Mouse (Mus musculus): Measurements from ENCODE around the gene Abca13.
"Not testable (repeated sequence)": the region's sequence is repeated elsewhere in the genome, so short reads cannot be mapped to it uniquely, and the experiment has no call there.

Gene Abca13

DNA sequence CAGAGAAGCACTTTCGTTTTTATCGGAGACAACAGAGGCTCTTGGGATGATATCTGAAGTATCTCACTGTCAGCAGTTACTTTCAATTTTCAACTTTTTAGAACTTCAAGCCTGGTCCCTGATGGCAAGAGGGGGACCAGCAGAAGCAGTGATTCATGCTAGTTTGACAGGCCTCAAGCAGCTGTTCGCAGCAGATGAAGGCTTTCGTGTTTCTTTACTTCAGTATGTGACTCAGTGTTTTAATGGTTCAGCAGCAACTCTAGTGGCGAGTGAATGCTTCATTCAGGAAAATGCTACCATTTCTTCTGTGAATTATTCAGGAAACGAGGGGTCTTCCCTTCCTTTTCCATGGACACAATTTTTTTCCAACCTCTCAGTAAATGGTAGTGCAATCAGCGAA lies 99.4 kb downstream of the Abca13 start:
- no peak for DNase-seq (ENCODE audit: low spot score in 2 of 2)

DNA sequence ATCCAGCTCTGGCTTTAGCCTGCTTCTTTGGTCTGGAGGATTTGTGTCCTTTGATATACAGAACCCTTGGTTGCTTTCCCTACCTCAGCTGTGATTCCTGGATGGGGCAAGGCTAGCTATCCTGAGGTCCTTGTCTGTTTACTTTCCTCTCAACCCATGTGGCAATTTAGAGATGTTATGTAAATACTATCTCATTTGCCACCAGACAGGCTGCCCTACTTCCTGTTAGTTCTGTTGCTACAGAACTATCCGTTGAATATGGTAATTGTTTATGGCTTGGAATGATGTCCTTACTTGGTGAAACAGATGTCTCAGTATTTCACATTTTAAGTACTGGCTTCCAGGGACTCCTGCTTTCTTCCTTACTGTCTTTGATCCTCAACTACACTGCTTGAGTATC lies 107.9 kb downstream of the Abca13 start:
- no peak for DNase-seq (ENCODE audit: low spot score in 2 of 2)

DNA sequence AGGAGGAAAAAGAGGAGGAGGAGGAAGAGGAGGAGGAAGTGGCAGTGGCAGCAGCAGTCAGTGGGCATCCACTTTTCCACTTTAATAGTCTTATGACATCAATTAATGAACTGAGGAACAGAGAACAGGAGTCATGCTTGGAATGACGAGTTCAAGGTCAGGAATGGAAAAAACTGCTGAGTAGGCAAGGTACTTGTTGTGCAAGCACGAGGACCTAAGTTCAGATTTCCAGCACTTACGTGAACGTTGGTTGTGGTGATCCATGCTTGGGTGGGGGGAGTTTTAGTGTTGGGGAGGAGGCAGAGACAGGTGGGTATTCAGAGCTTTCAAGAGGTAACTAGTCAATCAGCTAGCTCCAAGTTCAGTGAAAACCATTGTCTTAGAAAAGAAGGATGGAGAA lies 113.7 kb downstream of the Abca13 start:
- DNase-seq (ENCODE audit: low spot score in 2 of 2): no peak

DNA sequence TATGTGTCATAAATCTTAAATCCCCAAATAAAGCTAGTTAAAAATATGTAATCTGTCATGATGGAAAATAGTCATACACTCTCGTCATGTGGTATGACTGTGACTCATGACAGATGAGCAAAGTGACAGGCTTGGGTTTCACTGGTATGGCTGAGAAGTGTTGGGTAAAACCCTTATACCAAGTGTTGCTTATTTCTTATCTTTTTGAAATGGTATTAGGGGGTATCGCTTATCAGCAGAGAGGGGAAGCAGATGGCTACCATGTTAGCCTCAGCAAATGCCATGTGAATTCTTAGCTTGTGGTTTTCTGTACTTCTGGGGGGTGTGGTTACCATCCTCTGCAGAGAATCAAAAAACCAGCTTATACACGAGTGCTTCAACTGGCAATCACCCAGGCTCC lies 124.8 kb downstream of the Abca13 start:
- DNase-seq (ENCODE audit: low spot score in 2 of 2): no peak

DNA sequence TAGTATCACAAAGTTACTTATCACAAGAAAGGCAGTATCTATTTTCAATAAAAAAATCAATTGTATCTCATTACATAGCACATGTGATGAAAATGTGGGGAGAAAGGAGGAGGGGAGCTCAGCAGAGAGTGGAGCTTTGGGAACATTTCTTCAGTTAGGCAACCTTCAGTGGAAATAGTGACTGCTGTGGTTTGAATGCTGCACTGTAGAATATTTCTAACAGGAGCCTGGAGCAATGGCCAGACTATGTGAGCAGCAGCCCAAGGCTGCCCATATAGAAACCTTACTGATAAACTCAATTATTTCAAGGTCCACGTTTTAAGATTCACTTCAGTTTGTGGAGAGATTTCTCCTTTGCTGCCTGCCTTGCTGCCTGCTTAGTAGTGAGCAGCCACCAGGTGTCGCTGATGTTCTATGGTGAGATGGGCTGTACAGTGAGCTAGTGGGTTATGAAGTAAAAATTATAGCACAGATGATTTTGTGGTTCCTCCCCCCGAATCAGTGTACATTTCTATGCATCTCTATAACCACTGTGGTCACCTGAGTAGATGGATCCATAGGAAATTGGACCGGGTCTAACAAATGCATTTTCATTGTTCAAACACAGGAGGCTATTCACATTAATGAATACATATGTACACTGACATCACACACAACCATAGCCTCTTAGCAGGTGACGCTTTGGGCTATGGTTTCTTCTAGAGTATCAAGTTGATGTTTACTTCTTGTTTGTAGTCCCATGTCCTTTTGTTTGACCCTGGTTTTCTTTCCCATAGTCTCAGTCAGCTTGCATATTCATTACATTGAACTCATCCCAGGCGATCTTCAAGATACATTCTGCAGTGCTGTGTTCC lies 125.6 kb downstream of the Abca13 start:
- DNase-seq (ENCODE audit: low spot score in 2 of 2): peak; percentile 41 to 78

DNA sequence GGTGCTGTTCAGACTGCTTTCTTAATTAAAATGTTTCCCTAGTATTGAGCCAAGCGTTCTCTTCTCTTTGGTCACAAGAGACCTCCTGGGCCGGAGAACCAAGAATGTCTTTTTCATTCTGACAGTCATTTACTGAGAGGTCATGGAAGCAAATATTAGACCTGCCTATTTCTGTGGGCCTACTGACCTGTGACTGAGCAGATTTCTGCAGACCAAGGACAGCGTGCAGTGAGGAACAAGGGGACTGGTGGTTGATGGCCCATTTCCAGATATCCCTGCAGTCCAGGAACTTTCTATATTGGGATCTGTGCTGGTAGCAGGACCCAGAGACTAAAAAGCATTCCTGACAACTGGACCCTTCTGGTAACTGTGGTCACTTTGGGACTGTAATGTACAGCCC lies 146.4 kb downstream of the Abca13 start:
- no peak for DNase-seq (ENCODE audit: low spot score in 2 of 2)

DNA sequence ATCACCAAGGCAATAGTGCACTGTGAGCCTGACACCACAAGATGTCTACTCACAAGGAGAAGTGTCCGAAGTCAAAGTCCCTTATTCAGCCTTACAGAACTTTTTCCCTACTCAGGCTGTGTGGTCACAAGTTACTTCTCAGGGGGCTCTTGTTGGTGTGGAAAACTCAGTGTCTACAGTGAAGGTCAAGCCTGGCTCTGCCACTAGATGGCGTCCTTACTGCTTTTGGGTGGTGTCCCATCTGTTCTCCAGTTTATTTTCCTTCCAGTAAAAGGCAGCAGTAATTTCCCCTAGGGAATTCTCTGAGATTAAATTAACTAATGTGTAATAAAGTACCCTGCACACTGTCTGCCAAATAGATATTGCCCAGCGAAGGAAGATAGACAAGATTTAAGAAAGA lies 156.0 kb downstream of the Abca13 start:
- peak in 1 of 2 experiments; percentile 6 for DNase-seq (ENCODE audit: low spot score in 2 of 2)

DNA sequence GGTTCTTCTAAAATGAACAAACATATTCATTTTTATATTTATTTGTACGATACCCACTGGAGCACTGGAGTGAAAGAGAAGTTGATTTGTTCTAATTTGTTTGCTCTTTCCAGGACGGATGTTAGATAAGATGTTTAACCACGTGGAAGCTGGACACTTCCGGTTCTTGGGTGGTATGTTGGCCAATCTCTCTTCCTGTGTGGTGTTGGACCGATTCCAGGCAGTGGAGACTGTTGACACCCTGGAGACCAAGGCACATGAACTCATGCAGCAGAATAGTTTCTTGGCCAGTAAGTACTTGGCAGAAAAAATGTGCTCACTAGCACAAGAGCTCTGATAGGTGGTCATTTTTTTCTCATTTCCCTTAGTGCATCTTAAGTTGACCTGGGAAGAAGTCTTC lies 181.4 kb downstream of the Abca13 start:
- no peak for DNase-seq (ENCODE audit: low spot score in 2 of 2)

DNA sequence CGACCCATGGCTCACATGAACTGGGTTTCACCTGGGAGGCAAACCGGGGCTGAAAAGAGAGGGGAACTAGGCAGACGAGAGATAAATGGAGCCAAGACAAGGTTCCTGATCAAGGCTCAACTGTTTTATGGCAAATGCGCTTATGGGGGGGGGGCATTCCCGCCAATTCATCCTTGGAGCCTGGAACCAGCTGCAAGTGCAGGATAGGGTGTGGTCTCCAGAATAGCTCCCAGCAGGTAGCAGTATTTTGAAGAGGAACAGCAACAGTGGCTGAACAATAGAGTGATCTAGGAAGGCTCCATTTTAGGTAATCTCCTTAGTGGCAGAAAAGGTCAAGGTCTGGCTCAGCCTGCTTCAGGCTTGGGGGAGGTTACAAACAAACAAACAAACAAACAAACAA lies 182.7 kb downstream of the Abca13 start:
- DNase-seq (ENCODE audit: low spot score in 2 of 2): not testable (repeated sequence)

DNA sequence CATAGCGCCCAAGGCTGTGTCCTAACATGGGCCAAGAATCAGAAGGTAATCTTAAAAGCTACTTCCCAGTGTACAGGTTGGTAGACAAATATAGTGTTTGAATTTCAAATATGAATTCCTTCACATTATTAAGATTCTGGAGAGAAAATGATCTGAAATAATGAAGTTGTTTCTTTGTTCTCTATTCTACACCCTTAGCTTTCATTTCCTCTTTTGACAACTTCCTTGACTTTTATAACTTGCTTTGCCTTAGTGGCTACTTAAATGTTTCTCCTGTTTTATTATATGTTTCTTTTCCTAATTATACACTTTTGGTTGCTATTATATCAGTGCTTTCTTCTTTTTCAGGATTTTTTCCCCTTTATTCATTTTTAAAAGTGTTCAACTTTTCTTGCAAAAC lies 196.8 kb downstream of the Abca13 start:
- DNase-seq (ENCODE audit: low spot score in 2 of 2): no peak

DNA sequence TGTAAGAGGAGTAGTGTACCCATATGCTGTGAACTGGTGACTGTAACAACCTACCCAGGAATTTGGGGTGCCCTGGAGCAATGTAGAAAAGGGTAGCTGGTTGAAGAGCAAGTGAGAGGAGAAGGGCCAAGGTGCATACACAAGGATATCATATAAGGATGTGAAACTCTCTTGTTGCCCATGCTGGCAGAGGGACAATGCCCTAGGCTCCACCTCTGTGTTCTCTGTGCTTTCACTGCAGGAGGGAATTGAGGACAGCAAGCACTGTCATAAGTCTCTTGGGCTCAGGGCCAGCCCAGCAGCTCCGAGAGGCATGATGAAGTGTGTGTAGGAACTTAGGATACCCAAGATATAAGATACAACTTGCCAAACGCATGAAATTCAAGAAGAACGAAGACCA lies 225.2 kb downstream of the Abca13 start:
- no peak for DNase-seq (ENCODE audit: low spot score in 2 of 2)

DNA sequence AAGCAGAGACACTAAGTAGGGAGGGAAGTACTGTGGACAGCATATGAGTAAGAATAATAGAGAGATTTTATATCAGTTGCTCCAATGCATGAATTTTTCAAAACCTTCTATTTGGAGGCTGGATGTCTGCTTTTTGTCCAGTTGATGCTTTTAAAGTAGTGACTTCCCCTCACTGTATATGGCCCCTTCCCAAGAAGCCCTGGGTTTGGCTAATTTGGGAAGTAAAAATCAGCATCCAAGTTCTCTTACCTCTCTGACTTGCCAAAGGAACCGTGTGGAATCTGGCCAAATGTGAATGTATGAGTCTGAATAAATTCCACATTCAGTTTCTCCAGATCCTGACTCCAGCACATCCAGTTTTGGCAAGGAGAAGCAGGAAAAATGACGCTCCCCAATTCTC lies 228.5 kb downstream of the Abca13 start:
- DNase-seq (ENCODE audit: low spot score in 2 of 2): no peak

DNA sequence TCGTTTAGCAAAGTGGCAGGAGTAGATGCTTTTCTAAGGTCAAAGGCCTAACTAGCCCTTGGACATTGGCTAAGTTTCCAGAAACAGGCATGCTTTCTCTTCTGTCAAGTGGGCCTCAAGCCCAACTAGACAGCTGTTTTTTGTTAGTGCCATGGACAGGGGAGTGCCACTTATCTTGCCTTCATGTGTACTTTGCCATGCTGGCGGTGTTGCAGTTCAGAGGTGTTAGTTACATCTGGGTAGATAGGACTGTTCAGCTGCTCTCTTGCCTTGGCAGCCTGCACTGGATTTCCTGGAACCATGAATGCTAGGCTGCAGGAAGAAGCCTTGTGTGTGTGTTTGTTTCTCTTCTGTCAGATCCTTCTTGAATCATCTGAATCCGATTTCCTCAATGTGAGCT lies 235.7 kb downstream of the Abca13 start:
- DNase-seq (ENCODE audit: low spot score in 2 of 2): no peak

DNA sequence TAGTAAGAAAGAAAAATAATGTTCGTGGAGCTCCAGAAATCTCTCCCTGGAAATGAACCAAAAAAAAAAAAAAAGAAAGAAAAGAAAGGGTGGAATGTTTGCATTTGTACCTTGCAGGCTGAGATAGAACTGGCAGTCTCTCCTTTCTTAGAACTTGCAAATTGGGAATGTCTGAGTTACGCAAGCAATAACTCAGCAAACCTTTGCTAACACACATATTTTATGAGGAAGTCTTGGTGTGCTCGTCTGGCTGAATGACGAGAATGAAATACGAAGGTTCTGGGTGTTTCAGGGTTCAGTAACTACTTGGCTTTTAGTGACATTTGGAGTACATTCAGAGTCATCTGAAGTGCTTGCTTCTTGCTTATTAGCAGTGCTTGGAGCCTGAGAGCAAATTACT lies 241.1 kb downstream of the Abca13 start:
- DNase-seq (ENCODE audit: low spot score in 2 of 2): no peak

DNA sequence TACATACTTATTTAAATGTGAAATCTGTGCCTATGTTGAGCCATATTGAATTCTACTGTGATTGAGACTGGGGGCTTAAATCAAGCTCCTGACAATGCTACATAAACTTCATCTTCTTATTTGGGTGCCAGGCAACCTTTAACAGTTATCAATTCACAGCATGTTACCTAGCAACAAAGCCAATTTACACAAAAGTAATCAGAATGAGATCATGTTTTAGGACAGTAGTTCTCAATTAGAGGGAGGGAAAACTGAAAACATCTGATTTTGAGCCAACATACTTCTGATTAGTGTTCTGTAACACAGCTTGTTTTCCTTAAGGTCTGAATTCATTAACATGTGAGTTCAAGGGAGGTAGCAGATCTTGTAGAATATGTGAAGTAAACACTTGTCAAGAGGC lies 244.9 kb downstream of the Abca13 start:
- DNase-seq (ENCODE audit: low spot score in 2 of 2): no peak

DNA sequence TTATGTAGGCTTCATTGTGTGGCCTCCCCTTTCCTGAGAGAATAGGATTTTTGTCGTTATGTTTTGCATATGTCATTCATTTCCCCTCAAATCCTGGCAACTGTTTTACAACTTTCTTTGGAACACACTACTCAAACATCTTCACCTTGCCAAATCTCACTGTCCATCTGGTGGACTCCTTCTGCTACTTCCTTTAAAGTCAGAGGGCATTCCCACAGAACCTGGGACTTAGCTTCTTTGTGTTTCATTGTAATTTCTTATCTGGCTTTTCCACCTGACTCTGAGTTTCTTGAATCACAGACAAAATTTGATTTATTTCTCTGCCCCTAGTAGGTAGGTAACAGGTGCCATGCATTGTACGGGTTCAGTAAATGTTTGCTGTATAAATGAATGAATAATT lies 248.0 kb downstream of the Abca13 start:
- DNase-seq (ENCODE audit: low spot score in 2 of 2): no peak

DNA sequence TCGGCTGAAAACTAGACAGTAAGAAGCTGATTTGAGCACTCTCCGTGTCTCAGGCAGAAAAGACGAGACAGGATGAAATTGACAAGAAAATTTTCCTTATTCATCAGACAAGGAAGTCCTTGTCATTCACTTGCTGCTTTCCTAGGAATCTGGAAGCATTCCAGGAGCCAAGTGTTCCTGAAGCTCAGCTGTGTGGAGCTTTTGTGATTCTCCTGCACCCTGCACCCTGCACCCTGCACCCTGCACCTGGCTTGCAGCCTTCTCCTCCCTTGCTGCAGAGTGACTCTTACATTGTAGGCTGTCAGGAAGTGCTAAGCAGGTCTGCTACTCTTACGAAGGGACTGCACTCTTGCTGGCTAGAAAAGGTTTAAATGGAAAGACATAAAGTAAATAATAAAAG lies 249.4 kb downstream of the Abca13 start:
- DNase-seq (ENCODE audit: low spot score in 2 of 2): no peak

DNA sequence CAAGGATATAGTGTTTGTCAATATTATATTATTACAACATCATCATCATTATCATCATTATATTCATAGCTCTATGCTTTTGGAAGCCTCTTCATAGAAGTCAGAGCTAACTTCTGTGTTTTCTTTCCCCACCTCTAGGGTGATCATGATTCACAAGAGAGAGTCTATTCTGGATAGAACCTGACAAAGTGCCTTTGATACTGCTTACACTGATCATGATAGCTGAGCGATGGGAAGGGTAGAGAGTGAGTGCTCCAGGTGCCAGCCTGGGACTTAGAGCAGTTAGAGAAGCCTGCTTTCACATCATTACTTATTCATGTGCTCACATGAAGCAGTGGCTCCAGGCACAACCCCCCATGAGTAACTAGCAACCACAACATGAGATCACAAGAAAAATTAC lies 280.7 kb downstream of the Abca13 start:
- no peak for DNase-seq (ENCODE audit: low spot score in 2 of 2)

DNA sequence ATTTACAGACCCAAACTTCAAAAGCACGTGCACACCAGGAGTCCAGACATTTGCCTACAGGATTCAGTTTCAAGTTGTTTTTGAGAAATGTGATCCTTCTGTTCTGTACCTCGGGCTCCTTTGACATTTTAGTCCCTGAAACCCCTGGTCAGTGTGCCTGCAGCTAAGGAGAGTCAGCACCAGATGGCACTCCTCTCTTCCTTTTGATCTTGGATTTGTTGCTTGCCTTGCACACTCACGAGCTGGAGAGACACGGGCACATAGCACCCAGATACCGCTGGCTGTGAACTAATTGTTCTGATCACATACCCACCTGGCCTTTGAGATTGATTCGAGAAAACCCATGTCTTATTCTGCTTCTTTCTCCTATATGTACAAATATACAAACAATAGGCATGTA lies 289.8 kb downstream of the Abca13 start:
- DNase-seq (ENCODE audit: low spot score in 2 of 2): peak in 1 of 2 experiments; percentile 29

DNA sequence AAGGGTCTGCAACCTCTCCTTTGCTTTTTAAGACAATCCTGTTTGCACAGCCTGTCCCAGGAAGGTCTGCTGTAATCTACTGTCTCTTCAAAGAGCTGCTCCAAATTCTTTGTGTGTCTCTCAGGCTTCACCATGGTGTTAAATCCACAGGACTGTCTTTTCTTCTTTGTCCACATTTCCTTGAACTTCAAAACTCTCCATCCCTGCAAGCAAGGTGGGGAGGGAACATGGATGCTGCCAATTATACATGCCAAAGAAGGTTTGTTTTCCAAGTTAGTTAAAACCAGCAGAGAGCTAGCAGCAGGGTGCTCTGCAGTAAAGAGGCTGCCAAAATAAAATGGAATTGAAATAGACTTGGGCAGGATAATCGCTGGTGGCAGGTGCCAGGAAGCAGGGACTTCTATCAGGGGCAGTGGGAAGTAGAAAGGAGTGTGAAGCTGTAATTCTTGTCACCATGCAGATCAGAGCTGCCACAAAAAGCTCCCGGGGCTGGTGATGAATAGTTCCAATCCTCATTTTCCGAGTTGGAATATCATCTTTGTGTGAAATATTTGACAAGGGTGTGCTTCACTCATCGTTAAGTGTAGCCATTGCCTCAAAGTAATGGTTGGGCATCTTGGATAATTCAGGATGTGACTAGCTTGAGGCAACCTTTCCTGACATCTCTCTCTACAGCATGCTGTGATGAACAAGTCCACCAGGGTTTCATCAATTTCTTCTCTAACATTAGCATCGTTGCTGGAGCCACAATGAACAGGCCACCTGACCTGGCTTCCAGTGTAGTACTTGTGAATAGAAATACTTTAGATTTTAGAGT lies 308.8 kb downstream of the Abca13 start:
- DNase-seq (ENCODE audit: low spot score in 2 of 2): peak in 1 of 2 experiments; percentile 6

DNA sequence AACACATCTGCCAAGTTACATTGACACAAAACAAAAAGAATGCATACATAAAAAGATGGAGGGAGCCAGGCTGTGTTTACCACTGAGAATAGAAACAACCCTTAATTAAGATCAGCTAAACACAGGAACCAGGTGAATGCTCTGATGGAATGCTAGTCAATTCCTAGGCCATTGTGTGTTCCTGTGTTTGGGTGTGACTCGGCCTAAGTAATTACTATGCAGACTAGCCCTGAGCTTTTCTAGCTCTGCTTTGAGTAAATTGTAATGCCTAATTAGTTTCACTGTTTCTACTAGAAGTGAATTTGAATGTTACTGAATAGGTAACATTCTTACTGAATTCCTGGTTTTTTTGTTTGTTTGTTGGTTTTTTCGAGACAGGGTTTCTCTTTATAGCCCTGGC lies 323.2 kb downstream of the Abca13 start:
- not testable (repeated sequence) for DNase-seq (ENCODE audit: low spot score in 2 of 2)

DNA sequence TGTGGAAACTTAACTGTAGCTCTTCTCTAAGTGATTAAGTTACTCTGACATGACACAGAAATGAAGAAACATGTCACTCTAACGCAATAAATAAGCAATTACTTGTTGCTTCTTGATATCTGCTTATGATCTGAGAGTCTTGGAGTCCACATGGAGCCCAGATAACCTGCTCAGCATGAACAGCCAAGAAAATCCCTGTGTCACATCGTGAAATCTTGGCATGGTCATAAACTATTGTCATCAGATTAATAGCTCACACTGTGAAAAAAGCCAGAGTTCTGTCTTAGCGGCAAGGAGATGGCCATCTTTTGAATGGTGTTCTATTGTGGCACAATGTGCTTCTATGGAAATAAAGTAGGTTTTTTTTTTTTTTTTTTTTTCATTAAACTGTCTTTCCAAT lies 336.8 kb downstream of the Abca13 start:
- no peak for DNase-seq (ENCODE audit: low spot score in 2 of 2)

DNA sequence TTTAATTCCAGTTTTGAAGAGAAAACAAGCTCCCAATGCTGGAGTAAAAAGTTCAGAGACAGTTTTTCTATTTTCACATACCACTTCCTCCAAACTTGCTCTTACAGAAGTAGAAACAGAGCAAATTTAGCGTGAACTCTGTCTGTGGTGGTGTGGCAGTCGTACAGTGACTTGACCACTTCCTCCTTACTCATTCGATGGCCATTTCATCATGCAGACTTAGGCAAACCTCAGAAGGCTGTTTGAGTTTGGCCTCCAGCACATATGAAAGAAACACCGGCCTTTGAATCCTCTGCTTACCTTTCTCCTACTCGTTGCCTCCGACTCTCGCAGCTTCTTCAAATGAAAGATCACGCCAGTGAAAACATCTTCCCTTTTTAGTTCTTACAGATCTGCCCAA lies 340.0 kb downstream of the Abca13 start:
- no peak for DNase-seq (ENCODE audit: low spot score in 2 of 2)

Measured in frontal cortex, postnatal 10 days (tissue).